Mouse (Mus musculus) cerebellum, adult 2 months (tissue): ENCODE results near the gene Sh2d1b2.

Experiments
- CTCF ChIP-seq: fragments of 200-500 bp; IDR thresholded peaks from 2 replicates; pipeline ENCODE4 v1.5.1; 2011; ENCODE audit warnings: low read depth, mild to moderate bottlenecking, control low read depth, low read length, moderate library complexity, borderline replicate concordance; ENCODE audit not compliant: insufficient read depth
- POLR2A ChIP-seq: fragments of 200-500 bp; IDR thresholded peaks from 2 replicates; pipeline ENCODE4 v1.6.1; 2011; ENCODE audit warnings: low read length, control low read depth, borderline replicate concordance; ENCODE audit not compliant: insufficient read depth

- no peak for TF ChIP-seq CTCF
- TF ChIP-seq POLR2A: no peak
Measured at GRCm38 (mm10) chr1:170191925-170192324, 40.6 kb upstream of the Sh2d1b2 start.
